Mouse (Mus musculus) midbrain, embryonic 16.5 days (tissue): ENCODE measurements around the gene Galnt16. TPM values are rescaled to one million over a fixed set of nuclear protein-coding genes. Genes with fewer than 3 reads are reported as not detected.
A peak's percentile ranks its signal among the peaks of the same experiment; 100 is the strongest.

Experiments
- ATAC-seq: fragments of 200-750 bp; cut with Nextera tagmentation; 2 replicates; pipeline ENCODE4 v1.8.0; 2017; ENCODE audit warnings: moderate TSS enrichment
- H3K27ac ChIP-seq: fragments of 300-500 bp; sonication (generic); 2 replicates; pipeline ENCODE4 v1.5.1; 2014; ENCODE audit warnings: mild to moderate bottlenecking, low read length, mixed read lengths
- H3K27me3 ChIP-seq: fragments of 300-500 bp; sonication (generic); 2 replicates; pipeline ENCODE4 v1.6.1; 2014; ENCODE audit warnings: low read depth, low read length, mixed read lengths; ENCODE audit not compliant: control insufficient read depth, insufficient read depth
- H3K36me3 ChIP-seq: fragments of 300-500 bp; sonication (generic); 2 replicates; pipeline ENCODE4 v1.6.1; 2014; ENCODE audit warnings: mild to moderate bottlenecking, low read length, moderate library complexity, mixed read lengths; ENCODE audit not compliant: control insufficient read depth, insufficient read depth
- H3K4me1 ChIP-seq: fragments of 300-500 bp; sonication (generic); 2 replicates; pipeline ENCODE4 v1.6.1; 2014; ENCODE audit warnings: mild to moderate bottlenecking, low read length, mixed read lengths; ENCODE audit not compliant: control insufficient read depth, insufficient read depth
- H3K4me2 ChIP-seq: fragments of 300-500 bp; sonication (generic); 2 replicates; pipeline ENCODE4 v1.6.1; 2014; ENCODE audit warnings: mild to moderate bottlenecking, low read length, mixed read lengths
- H3K4me3 ChIP-seq: fragments of 300-500 bp; sonication (generic); 2 replicates; pipeline ENCODE4 v1.5.1; 2014; ENCODE audit warnings: low read depth, mild to moderate bottlenecking, low read length, moderate library complexity, mixed read lengths
- H3K9ac ChIP-seq: fragments of 300-500 bp; sonication (generic); 2 replicates; pipeline ENCODE4 v1.6.1; 2014; ENCODE audit warnings: low read depth, low read length, mixed read lengths
- H3K9me3 ChIP-seq: fragments of 300-500 bp; sonication (generic); replicated peaks from 2 replicates; pipeline ENCODE4 v1.6.1; 2014; ENCODE audit warnings: mild to moderate bottlenecking, low read length, mixed read lengths; ENCODE audit not compliant: control insufficient read depth, poor library complexity, severe bottlenecking
- WGBS: fragments of 180-500 bp; shearing (Covaris S2); extraction: QIAGEN DNeasy Blood & Tissue Kit; methylation state at CpG from one replicate; pipeline ENCODE4 v1.1.7; 2014; 5-methylcytosine and 5-hydroxymethylcytosine counted together
- polyA plus RNA-seq: library from polyadenylated mRNA; unstranded; fragments of >200 nt; fragmentation: Nextera tagmentation; extraction: Ambion mirVana; gene quantifications from 2 replicates; pipeline ENCODE4 v1.2.1, GENCODE M21; 2015

The Galnt16 gene
- 41.8 and 43.3 TPM in 2 replicates for polyA plus RNA-seq

- no peaks in the 10 kb centered on the region for H3K9me3 ChIP-seq
- H3K27me3 ChIP-seq = peaks cover 5% of the 10 kb centered on the region
- peak; percentile 1; the same call in 1 of the 2 replicates for ATAC-seq
- WGBS = 5% methylated on average over 14 of the region's 14 CpGs
- peaks cover 11% of the 10 kb centered on the region for H3K4me1 ChIP-seq
- peak within 1 kb of the TSS; percentile 74 for H3K4me2 ChIP-seq
- H3K9ac ChIP-seq = peak within 1 kb of the TSS; percentile 80
- H3K27ac ChIP-seq = peak within 1 kb of the TSS; percentile 92
- H3K36me3 ChIP-seq = no peaks in the 10 kb centered on the region
- H3K4me3 ChIP-seq = peak within 1 kb of the TSS; percentile 83
Measured at GRCm38 (mm10) chr12:80517977-80518376, at the start of gene Galnt16. Gene Galnt16 (plus strand): TSS chr12:80518277.

GRCm38 (mm10) chr12:80470206-80470605, 47.9 kb upstream of the Galnt16 start:
- ATAC-seq = no peak
- no peaks in the 10 kb centered on the region for H3K36me3 ChIP-seq
- no peaks in the 10 kb centered on the region for H3K9me3 ChIP-seq
- no peak overlapping the region for H3K9ac ChIP-seq
- no peak overlapping the region for H3K27ac ChIP-seq
- no peaks in the 10 kb centered on the region for H3K4me1 ChIP-seq
- H3K4me2 ChIP-seq = no peak overlapping the region
- no peak overlapping the region for H3K4me3 ChIP-seq
- no peaks in the 10 kb centered on the region for H3K27me3 ChIP-seq
- 90% methylated on average over 2 of the region's 2 CpGs for WGBS

GRCm38 (mm10) chr12:80471926-80472325, 46.2 kb upstream of the Galnt16 start:
- Histone ChIP-seq H3K9me3 (no peaks in the 10 kb centered on the region), H3K36me3 (no peaks in the 10 kb centered on the region), H3K4me2 (no peak overlapping the region), H3K27ac (no peak overlapping the region), H3K9ac (no peak overlapping the region), H3K27me3 (no peaks in the 10 kb centered on the region), H3K4me3 (no peak overlapping the region), H3K4me1 (no peaks in the 10 kb centered on the region)
- no peak for ATAC-seq
- WGBS = 88% methylated on average over 4 of the region's 4 CpGs

DNA sequence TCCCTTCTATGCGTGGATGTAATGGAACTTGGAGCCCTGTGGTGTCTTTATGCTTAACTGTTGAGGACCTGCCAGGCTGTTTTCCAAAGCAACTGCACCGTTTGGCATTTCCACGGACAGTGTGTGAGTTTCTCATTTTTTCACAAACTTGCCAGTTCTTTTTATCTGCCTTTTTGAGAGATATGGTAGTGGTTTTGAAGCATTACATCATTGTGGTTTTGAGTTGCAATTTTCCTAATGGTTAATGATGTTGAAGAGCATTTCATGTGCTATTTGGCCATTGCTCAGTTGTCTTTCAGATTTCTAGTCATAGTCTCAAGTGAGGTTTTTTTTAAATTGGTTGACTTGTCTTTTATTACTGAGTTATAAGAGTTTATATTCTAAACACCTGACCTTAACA, 44.3 kb upstream of the Galnt16 start:
- no peak overlapping the region for H3K4me2 ChIP-seq
- WGBS = 94% methylated on average over 3 of the region's 3 CpGs
- no peak overlapping the region for H3K27ac ChIP-seq
- no peaks in the 10 kb centered on the region for H3K36me3 ChIP-seq
- ATAC-seq = no peak
- H3K4me1 ChIP-seq = no peaks in the 10 kb centered on the region
- H3K4me3 ChIP-seq = no peak overlapping the region
- H3K9me3 ChIP-seq = no peaks in the 10 kb centered on the region
- no peak overlapping the region for H3K9ac ChIP-seq
- no peaks in the 10 kb centered on the region for H3K27me3 ChIP-seq

GRCm38 (mm10) chr12:80479986-80480385, 38.1 kb upstream of the Galnt16 start:
- H3K9me3 ChIP-seq = no peaks in the 10 kb centered on the region
- no peak overlapping the region for H3K4me3 ChIP-seq
- H3K36me3 ChIP-seq = peaks cover 1% of the 10 kb centered on the region; the same call in 1 of the 2 replicates
- ATAC-seq = no peak
- H3K4me1 ChIP-seq = no peaks in the 10 kb centered on the region
- no peak overlapping the region for H3K9ac ChIP-seq
- WGBS = 92% methylated on average over 3 of the region's 3 CpGs
- no peak overlapping the region for H3K27ac ChIP-seq
- no peaks in the 10 kb centered on the region for H3K27me3 ChIP-seq
- H3K4me2 ChIP-seq = no peak overlapping the region

GRCm38 (mm10) chr12:80483397-80483796, 34.7 kb upstream of the Galnt16 start:
- Histone ChIP-seq H3K27me3 (no peaks in the 10 kb centered on the region), H3K4me2 (no peak overlapping the region), H3K27ac (no peak overlapping the region), H3K4me1 (no peaks in the 10 kb centered on the region), H3K4me3 (no peak overlapping the region), H3K9me3 (no peaks in the 10 kb centered on the region), H3K36me3 (peaks cover 5% of the 10 kb centered on the region; the same call in 1 of the 2 replicates), H3K9ac (no peak overlapping the region)
- ATAC-seq = no peak
- 81% methylated on average over 3 of the region's 3 CpGs for WGBS

DNA sequence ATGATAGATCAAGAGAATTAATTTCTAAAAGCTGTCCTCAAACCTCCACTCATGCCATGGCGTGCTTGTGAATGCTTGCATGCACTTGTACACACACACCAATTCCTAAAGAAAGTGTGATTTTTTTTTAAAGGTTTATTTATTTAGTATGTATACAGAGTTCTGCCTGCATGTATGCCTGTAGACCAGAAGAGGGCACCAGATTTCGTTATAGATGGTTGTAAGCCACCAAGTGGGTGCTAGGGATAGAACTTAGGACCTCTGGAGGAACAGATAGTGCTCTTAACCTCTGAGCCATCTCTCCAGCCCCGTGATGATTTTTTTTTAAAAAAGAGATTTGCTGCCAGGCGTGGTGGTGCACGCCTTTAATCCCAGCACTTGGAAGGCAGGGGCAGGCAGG, 24.8 kb upstream of the Galnt16 start:
- H3K4me1 ChIP-seq = no peaks in the 10 kb centered on the region
- no peaks in the 10 kb centered on the region for H3K27me3 ChIP-seq
- H3K4me3 ChIP-seq = no peak overlapping the region
- no peaks in the 10 kb centered on the region for H3K9me3 ChIP-seq
- 93% methylated on average over 5 of the region's 5 CpGs for WGBS
- no peak overlapping the region for H3K27ac ChIP-seq
- no peak overlapping the region for H3K9ac ChIP-seq
- no peak for ATAC-seq
- H3K4me2 ChIP-seq = no peak overlapping the region
- H3K36me3 ChIP-seq = peaks cover 27% of the 10 kb centered on the region

DNA sequence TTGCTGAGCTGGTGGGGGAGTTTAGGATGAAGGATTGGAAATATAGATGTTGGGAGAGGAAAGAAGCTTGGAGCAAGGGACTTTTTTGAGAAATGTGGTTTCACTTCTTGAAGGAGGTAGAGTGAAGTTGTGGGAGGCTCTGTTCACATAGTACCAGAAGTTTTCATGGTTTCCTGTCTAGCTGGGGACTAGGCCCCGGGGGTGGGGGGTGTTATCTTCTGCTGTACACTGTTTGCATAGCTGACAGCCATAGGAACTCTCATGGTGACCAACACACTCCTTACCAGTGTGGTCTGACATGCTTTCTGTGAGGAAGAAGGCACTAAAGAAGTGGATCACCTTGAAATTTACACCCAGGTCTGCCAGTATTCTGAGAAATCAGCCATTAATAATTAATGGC, 22.4 kb upstream of the Galnt16 start:
- Histone ChIP-seq H3K27ac (no peak overlapping the region), H3K36me3 (peaks cover 17% of the 10 kb centered on the region), H3K27me3 (no peaks in the 10 kb centered on the region), H3K4me3 (no peak overlapping the region), H3K4me1 (no peaks in the 10 kb centered on the region), H3K9me3 (no peaks in the 10 kb centered on the region), H3K4me2 (no peak overlapping the region), H3K9ac (no peak overlapping the region)
- ATAC-seq = no peak
- 95% methylated on average over 1 of the region's 1 CpGs for WGBS

DNA sequence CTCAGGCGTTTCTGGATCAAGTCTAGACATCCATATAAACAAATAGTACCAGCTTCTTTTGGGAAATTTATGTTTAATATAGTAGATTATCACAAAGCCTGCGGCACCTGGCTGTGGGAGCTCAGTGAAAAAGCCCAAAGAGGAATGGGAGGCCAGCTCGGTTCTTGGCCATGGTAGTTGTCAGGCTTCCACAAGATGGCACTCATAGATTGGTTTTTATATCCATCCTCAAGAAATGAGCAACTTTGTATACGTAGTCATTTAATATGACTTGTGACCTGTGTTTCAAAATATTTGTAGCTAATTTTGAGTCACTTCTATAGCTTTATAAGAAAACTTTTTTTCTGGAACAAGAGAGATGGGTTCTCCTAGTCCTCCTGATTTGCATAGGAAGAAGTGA, 19.7 kb upstream of the Galnt16 start:
- Histone ChIP-seq H3K9me3 (no peaks in the 10 kb centered on the region), H3K4me1 (no peaks in the 10 kb centered on the region), H3K4me2 (no peak overlapping the region), H3K36me3 (peaks cover under 1% of the 10 kb centered on the region; the same call in 1 of the 2 replicates), H3K4me3 (no peak overlapping the region), H3K27ac (no peak overlapping the region), H3K27me3 (no peaks in the 10 kb centered on the region), H3K9ac (no peak overlapping the region)
- ATAC-seq = no peak
- 57% methylated on average over 4 of the region's 4 CpGs for WGBS
